ENCODE assay signal across 10 mouse cellular contexts in genomic region chr19:25805351-25805750, GRCm38 (mm10).
DNase-seq lines count a peak whose midpoint lies in the region.
"Had no signal": no experiment of that assay in that cellular context is flagged by ENCODE, and none has a peak within 500 bp of the region (broad histone marks: within the 10 kb centered on the region; RNA-seq: fewer than 3 reads in every experiment).

No protein-coding gene starts in this region.

- peak; percentile 74 to 78 for DNase-seq in cerebellum, postnatal 10 days
- DNase-seq in cerebellum, adult 9-11 months: no peak
- DNase-seq in embryo, embryonic 11 days: peak; percentile 61
- DNase-seq in layer of hippocampus, adult 8-10 months (ENCODE audit: low spot score in 2 of 2): peak; percentile 17 to 33
- peak; percentile 66 for DNase-seq in mesoderm, embryonic 11.5 days (ENCODE audit: low read depth, low spot score)
- DNase-seq in adrenal gland, postnatal 25 days: no peak
- DNase-seq in thymus, postnatal 0 days (ENCODE audit: low spot score): no peak
- no peak for DNase-seq in spleen, postnatal 14 days (ENCODE audit: low spot score in 2 of 2)
- DNase-seq: heart, postnatal 36 days; kidney, postnatal 4 days had no signal

Comparison
In these comparisons a context has a peak if more than half of its experiments do, and no peak if none do; other contexts are left out.
1. DNase-seq: peak in cerebellum, postnatal 10 days (2 of 2), embryo, embryonic 11 days (single experiment), layer of hippocampus, adult 8-10 months (2 of 2) and mesoderm, embryonic 11.5 days (single experiment); none in cerebellum, adult 9-11 months (single experiment), adrenal gland, postnatal 25 days (single experiment), thymus, postnatal 0 days (single experiment) and spleen, postnatal 14 days (0 of 2).